Mouse (Mus musculus): ENCODE measurements around the gene Gm45521.

Gene Gm45521

GRCm38 (mm10) chr14:7957049-7957448 lies at the start of gene Gm45521:
TSS of gene Gm45521 (plus strand) at chr14:7957288.
- DNase-seq (ENCODE audit: low spot score) = no peak

- no peak for DNase-seq (ENCODE audit: low spot score)
These were observed 47.6 kb upstream of the Gm45521 start for GRCm38 (mm10) chr14:7909472-7909871.

GRCm38 (mm10) chr14:7913842-7914241 lies 43.2 kb upstream of the Gm45521 start:
- DNase-seq (ENCODE audit: low spot score) = no peak

- DNase-seq (ENCODE audit: low spot score) = no peak
These were observed 42.6 kb upstream of the Gm45521 start for GRCm38 (mm10) chr14:7914461-7914860.

GRCm38 (mm10) chr14:7918150-7918991 lies 38.7 kb upstream of the Gm45521 start:
- no peak for DNase-seq (ENCODE audit: low spot score)

- no peak for DNase-seq (ENCODE audit: low spot score)
These were observed 37.8 kb upstream of the Gm45521 start for GRCm38 (mm10) chr14:7919309-7919708.

DNA sequence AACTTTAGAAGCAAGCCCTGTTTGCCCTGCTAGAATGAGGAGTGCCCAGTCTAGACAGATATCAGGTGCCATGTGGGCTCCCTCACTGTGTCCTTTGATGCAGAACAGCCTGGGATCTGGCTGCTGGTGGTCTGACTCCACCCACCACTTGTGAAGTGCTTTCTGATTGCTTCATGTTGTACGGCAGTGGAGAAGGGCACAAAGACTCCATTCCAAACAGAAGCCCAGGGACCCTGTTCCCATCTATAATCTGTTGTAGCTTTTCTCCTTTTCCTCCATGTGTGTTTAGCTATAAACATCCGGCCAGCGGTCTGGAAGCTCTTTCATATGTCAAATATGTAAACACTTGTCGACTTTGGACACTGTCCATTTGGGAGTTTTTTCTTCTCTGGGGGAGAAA lies 37.2 kb upstream of the Gm45521 start:
- DNase-seq (ENCODE audit: low spot score) = no peak

DNA sequence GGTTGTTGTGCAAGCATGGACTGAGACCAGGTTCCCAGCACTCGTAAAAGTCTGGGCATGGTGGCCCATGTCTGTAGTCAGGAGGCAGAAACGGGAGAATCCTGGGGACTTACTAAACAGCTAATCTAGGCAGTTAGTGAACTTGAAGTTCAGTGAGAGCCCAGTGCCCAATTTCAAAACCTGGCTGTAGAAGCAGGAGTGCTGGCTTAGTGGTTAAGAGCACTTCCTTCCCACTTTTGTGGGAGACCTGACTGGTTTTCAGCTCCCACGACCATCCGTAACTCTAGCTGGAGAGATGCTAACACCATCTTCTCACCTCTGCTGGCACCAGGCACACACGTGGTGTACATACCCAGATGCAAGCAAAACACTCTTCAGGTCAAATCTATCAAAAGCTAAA lies 35.6 kb upstream of the Gm45521 start:
- DNase-seq (ENCODE audit: low spot score) = no peak

DNA sequence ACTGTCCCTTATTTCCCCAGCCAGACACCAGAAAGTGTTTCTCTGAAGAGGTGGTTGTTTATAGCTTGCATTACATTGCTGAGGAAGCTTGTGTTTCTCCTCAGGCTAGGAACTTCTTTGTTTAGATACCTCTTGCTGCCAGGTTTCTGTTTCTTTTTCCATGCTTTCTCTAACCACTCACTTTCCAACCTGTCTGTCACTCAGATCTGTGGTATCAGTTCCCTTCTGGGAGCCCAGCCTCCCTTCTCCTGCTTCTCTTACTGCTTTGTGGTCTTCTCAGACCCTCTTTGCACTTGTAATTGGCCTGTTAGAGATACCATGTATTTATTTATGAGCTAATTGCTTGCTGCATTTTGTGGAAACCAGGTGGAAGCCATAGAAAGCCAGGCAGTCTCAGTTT lies 33.5 kb upstream of the Gm45521 start:
- DNase-seq (ENCODE audit: low spot score) = no peak

DNA sequence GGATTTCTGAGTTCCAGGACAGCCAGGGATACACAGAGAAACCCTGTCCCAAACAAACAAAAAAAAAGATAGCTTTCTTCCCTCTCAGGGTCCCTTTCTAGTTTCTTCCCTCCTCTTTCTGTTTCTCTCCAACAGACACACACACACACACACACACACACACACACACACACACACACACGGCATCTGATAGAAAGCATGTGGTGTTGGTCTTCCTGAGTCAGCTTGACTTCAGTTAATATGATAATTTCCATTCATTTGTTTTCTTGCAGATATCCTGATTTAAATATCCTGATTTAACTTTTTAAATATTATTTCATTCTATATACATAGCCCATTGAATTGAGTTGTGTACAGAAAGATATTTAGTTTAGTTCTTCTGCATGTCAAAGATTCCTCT lies 28.7 kb upstream of the Gm45521 start:
- DNase-seq (ENCODE audit: low spot score) = no peak

- no peak for DNase-seq (ENCODE audit: low spot score)
These were observed 28.1 kb upstream of the Gm45521 start for GRCm38 (mm10) chr14:7929029-7929428.

- no peak for DNase-seq (ENCODE audit: low spot score)
These were observed 24.9 kb upstream of the Gm45521 start for GRCm38 (mm10) chr14:7932151-7932550.

DNA sequence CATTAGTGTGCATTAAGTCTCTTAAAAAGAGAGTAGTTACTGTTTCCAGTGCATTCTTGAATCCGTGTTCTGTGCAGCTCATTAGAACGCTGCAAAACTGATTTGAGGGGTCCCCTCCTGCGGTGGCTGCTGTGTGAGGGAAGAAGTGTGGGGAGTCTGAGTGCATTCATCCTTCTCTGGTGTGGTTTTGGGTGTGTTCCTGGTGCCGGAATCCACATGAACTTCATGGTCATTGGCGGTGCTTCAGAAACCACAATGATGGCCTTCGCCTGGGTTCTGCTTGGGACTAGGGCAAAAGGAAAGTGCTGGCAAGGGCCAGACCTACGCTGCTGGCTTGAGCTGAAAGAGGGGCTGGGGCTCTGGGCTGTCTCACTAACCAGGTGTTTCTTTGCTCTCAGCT lies 22.9 kb upstream of the Gm45521 start:
- no peak for DNase-seq (ENCODE audit: low spot score)

DNA sequence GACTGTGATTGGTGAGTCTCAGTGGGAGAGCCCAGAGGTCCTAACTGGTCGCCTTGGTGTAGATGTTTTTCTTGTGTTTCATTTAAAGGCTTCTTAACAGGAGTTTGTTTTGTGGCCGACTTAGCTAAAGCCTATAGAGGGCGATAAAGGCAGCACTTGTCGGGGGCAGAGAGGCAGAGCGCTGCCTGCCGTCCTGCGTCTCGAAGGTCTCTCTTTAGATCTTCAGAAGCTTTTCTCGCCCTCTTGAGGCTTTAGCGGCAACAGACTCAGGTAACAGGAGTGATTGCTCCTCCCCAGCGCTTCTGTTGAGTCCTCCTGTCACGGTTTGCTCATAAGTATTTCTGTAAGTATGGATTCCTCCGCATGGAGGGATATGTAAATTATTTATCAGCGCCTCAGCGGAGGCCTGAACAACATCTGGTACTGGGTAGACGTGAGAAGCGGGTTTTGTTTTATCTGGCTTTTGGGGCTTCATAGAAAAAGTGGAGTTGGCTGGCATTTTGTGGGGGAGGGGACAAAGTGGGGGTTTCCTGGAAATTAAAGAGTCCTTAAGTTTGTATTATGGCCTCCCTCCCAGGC lies 19.9 kb upstream of the Gm45521 start:
- DNase-seq (ENCODE audit: low spot score) = no peak

DNA sequence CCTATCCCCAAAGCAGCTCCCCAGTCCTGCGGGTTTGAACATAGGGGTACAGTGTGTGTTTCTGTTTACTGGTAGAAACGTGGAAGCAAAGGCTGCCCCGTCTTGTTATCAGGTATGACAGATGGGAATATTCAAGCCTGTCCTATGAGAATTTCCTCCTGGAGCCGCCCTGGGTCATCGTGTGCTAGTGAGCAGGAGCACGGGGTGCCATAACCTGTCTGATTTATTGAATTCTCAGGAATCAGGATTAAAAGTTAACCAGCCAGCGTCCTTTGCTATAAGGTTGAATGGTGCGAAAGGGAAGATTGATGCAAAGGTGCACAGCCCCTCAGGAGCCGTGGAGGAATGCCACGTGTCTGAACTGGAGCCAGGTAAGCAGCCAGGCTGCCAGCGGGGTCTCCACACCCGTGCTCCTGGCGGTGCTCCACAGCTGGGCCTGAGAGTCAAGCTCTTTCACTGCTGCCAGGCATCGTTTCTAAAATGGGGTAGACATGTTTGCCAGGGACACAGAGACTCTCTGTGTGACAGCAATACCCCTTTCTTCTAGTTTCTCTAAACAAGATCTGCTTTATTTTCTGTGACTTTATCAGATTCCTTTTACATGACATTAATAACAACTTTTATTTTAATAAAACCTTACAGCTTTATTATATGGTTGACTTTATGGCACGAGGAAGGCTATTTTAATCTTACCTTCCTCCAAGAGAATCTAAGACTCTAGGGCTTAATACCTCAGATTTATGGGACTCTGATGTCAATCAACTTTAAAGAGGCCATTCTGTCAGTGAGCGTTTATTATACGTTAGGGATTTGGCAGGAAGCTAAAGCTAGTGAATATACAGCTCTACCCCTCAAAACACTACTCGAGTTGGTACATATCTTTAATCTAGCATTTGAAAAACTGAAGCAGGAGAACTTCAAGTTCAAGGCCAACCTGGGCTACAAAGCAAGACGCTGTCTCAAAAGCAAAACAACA lies 18.0 kb upstream of the Gm45521 start:
- no peak for DNase-seq (ENCODE audit: low spot score)

GRCm38 (mm10) chr14:7941413-7941812 lies 15.7 kb upstream of the Gm45521 start:
- no peak for DNase-seq (ENCODE audit: low spot score)

- peak; percentile 68 for DNase-seq (ENCODE audit: low spot score)
These were observed 13.8 kb upstream of the Gm45521 start for GRCm38 (mm10) chr14:7943101-7943800.

DNA sequence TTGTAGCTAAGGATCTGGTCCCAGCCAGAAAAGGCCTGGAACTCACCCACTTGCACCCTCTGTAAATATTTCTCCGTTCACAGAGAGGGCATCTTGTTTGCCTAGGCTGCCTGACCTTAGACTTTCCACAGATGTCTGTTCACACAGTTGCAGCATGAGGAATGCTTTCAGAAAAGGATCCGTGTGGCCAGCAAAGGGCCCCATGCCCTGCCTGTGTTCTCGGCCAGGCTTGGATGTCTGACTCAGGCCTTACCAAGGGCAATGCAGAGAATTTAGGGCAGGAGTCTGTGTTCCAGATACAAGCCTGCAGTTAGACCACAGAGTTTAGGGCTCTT lies 13.3 kb upstream of the Gm45521 start:
- DNase-seq (ENCODE audit: low spot score) = no peak

DNA sequence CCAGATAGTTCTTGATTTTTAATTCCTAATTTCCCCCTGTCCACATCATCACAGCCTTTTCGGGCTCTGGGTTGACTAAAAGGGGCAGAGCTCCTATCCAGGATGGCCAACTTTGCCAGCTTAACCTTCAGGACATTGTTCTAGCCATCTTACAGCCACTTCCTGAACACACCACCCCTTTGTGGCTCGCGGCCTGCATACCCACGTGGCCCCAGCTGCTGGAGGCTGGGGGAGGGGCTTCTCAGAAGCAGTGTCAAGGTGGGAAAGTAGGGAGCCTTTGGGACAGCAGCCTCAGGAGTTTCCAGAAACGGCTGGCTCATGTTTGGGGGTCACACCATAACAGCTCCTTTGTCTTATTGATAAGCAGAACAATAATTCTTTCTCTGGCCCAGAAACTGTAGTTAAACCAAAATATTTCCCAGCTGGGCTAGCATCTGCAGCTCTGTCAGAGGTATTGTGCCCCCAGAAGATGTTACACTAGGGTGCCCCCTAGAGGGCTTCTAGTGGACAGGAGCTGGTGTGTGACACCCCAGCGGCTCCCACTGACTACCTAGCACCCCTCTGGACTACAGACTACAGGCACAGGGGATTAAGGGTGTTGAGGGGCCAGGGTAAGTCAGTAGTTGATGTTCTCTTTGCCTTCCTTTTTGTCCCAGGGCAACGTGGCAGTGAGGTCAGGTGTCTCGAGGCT lies 12.6 kb upstream of the Gm45521 start:
- DNase-seq (ENCODE audit: low spot score) = no peak

- no peak for DNase-seq (ENCODE audit: low spot score)
These were observed 11.8 kb upstream of the Gm45521 start for GRCm38 (mm10) chr14:7945261-7945660.

DNA sequence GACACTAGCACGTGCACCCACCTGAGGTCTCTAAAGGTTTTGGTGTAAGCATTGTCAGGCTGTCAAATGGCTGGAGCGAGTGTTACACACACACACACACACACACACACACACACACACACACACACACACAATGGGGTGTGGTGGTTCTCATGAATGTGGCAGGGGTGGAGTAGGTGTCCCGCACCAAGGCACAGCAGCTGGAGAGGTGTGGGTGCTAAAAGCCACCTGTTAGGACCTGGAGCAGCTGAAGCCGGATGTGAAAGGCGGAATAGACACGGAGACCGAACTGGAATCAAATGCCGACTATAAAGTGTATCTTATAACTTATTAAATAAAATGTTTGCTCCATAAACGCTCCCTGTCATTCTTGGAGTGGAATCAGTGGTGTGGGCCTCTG lies 5.9 kb upstream of the Gm45521 start:
- DNase-seq (ENCODE audit: low spot score) = no peak
